Comparison of ENCODE assay signal across 7 mouse cellular contexts in the genomic region with DNA sequence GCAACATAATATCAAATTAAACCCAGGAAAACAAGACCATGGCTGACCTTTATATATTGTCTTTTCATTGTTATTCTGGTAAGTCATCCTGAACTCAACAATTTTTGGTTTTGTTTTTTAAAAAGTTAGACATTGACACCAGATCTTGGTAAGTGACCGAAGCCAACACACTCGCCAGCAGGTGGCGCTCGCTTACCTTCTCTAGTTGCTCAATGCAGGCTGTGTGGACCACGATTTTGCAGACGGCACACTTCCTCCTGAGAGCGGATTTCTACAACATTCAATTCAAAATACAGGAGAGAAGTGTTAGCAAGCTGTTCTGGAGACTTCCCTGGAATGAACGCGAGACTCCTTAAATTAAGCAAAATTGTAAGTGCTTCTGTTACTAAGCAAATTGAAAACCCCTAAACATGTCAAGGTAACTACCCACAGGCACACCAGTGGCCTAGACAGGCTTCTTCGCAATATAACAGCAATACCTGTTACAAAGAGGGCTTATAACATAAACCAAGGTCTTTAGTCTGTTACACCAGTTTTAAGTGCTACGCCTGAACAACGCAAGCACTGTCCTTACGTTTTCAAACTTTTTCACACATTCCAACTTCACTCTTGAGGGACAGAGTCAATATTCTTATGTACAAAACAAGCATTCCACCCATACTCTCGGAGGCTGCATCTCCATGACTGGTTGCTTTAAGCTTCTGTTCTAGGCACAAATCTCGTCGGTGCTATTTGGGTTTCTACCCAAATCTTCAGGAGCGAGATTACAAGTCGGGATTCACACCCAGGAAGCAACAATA.
DNase-seq lines count a peak whose midpoint lies in the region; ATAC-seq lines count a peak whose summit lies in the region.

No protein-coding gene starts in this region.

- H3K4me3 ChIP-seq in midbrain, embryonic 16.5 days (ENCODE audit: low read depth, low read length), result no peak overlapping the region

- H3K27me3 ChIP-seq in midbrain, embryonic 16.5 days (ENCODE audit: control insufficient read depth, insufficient read depth, low read depth, low read length), result no peaks in the 10 kb centered on the region

- H3K9me3 ChIP-seq in midbrain, embryonic 16.5 days (replicated peaks; ENCODE audit: control insufficient read depth, low read length, poor library complexity, severe bottlenecking), result no peaks in the 10 kb centered on the region

- H3K27ac ChIP-seq in midbrain, embryonic 16.5 days (ENCODE audit: low read length), result no peak overlapping the region

- no peak overlapping the region for H3K9ac ChIP-seq in midbrain, embryonic 16.5 days (ENCODE audit: low read depth, low read length)

- peak; percentile 69 for ATAC-seq in midbrain, embryonic 16.5 days

- DNase-seq in adrenal gland, postnatal 10 days, result peak; percentile 90
- peak; percentile 84 for DNase-seq in embryo, embryonic 11.5 days (ENCODE audit: low read depth, low spot score)
- DNase-seq in heart, adult 11 months, result peak; percentile 93
- peak; percentile 65 for DNase-seq in kidney, adult 11 months
- peak; percentile 91 for DNase-seq in left cerebral cortex, postnatal 4 days
- peak; percentile 36 to 63 for DNase-seq in spleen, postnatal 14 days (ENCODE audit: low spot score in 2 of 2)

- 50% methylated on average over 18 of the region's 18 CpGs for WGBS in midbrain, embryonic 16.5 days

- intact Hi-C loops in left cerebral cortex, postnatal 4 days (cut with DNase I), result loop anchor here (5.0 kb wide), 1 partner anchor 255 kb away; no protein-coding TSS in a partner anchor

- H3K36me3 ChIP-seq in midbrain, embryonic 16.5 days (ENCODE audit: control insufficient read depth, insufficient read depth, low read length), result no peaks in the 10 kb centered on the region

- no peak overlapping the region for H3K4me2 ChIP-seq in midbrain, embryonic 16.5 days (ENCODE audit: low read length)

- peaks cover 2% of the 10 kb centered on the region; the same call in 1 of the 2 replicates for H3K4me1 ChIP-seq in midbrain, embryonic 16.5 days (ENCODE audit: control insufficient read depth, insufficient read depth, low read length)
